ENCODE assay signal across 16 mouse cellular contexts in the genomic region with DNA sequence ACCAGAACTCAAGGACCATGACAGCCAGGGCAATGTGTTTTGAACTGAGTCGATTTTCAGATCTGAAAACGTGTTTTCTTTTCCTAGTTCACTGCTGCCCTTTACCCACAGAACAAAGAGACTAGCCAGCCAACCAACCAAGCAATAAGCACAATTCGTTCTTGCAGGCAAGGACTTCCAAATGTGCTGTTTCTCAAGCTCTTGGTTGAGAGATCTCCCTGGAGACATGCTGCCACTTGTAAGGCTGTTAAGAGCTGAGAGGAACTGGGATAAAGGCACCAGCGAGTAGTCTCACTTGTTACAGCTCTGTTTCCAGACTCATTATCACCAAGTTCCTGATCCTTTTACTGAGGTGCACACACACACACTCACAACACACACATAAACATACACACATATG. TPM values are rescaled to one million over a fixed set of nuclear protein-coding genes. Genes with fewer than 3 reads are reported as not detected.
DNase-seq lines count a peak whose midpoint lies in the region; ATAC-seq and TF ChIP-seq lines count a peak whose summit lies in the region.
"Had no signal": no experiment of that assay in that cellular context is flagged by ENCODE, and none has a peak within 500 bp of the region (broad histone marks: within the 10 kb centered on the region; RNA-seq: fewer than 3 reads in every experiment).

No protein-coding gene starts in this region.

- H3K27ac ChIP-seq in kidney, postnatal 0 days: 0 out of 2 replicates have a peak overlapping the region, but pooled peaks have one; percentile 0
- H3K27ac ChIP-seq: heart, embryonic 15.5 days; liver, embryonic 15.5 days; neural tube, embryonic 15.5 days had no signal

- H3K9me3 ChIP-seq in kidney, postnatal 0 days (replicated peaks; ENCODE audit: low read length): no peaks in the 10 kb centered on the region; the same call in 1 of the 2 replicates
- H3K9me3 ChIP-seq: heart, embryonic 15.5 days; liver, embryonic 15.5 days; neural tube, embryonic 15.5 days had no signal

- no peak overlapping the region for H3K4me3 ChIP-seq in kidney, postnatal 0 days (replicated peaks; ENCODE audit: low read depth, low read length)
- H3K4me3 ChIP-seq: heart, embryonic 15.5 days; liver, embryonic 15.5 days; neural tube, embryonic 15.5 days had no signal

- no peak overlapping the region for H3K9ac ChIP-seq in kidney, postnatal 0 days (ENCODE audit: low read depth, low read length)
- H3K9ac ChIP-seq: heart, embryonic 15.5 days; liver, embryonic 15.5 days; neural tube, embryonic 15.5 days had no signal

- no peak overlapping the region for H3K4me2 ChIP-seq in kidney, postnatal 0 days (ENCODE audit: low read length)
- H3K4me2 ChIP-seq: heart, embryonic 15.5 days; liver, embryonic 15.5 days; neural tube, embryonic 15.5 days had no signal

- no peak for TF ChIP-seq CTCF in kidney, postnatal 0 days (IDR thresholded peaks at IDR 0.05; ENCODE audit: low read depth)

- no peaks in the 10 kb centered on the region for H3K27me3 ChIP-seq in kidney, postnatal 0 days (ENCODE audit: insufficient read depth, low read length)
- H3K27me3 ChIP-seq: heart, embryonic 15.5 days; liver, embryonic 15.5 days; neural tube, embryonic 15.5 days had no signal

- WGBS in kidney, postnatal 0 days: 36% methylated on average over 4 of the region's 4 CpGs

- H3K4me1 ChIP-seq in kidney, postnatal 0 days (replicated peaks; ENCODE audit: insufficient read depth, low read length): 0 out of 2 replicates have a peak, but pooled peaks cover 5% of the 10 kb centered on the region
- H3K4me1 ChIP-seq: heart, embryonic 15.5 days; liver, embryonic 15.5 days; neural tube, embryonic 15.5 days had no signal

- no peak for ATAC-seq in kidney, postnatal 0 days (replicated peaks; ENCODE audit: low FRiP score, low read depth)

- peak; percentile 45 for DNase-seq in adrenal gland, postnatal 14 days
- no peak for DNase-seq in adrenal gland, postnatal 25 days
- peak; percentile 15 for DNase-seq in testis, postnatal 14 days (ENCODE audit: low spot score)
- DNase-seq in testis, postnatal 10 days (ENCODE audit: low spot score): no peak
- DNase-seq in kidney, postnatal 0 days (ENCODE audit: low spot score): no peak
- peak; percentile 25 for DNase-seq in skeletal muscle tissue, adult 2 months (ENCODE audit: low read depth, low spot score)
- DNase-seq in layer of hippocampus, postnatal 10 days (ENCODE audit: low spot score in 2 of 2): no peak
- no peak for DNase-seq in liver
- DNase-seq: cerebellum, adult 18-20 months; layer of hippocampus, adult 9-11 months; left cerebral cortex, postnatal 4 days; lung, postnatal 4 days; right cerebral cortex, adult 18-20 months had no signal

- H3K36me3 ChIP-seq in kidney, postnatal 0 days (ENCODE audit: insufficient read depth, low read length): no peaks in the 10 kb centered on the region
- H3K36me3 ChIP-seq: heart, embryonic 15.5 days; liver, embryonic 15.5 days; neural tube, embryonic 15.5 days had no signal

RNA-seq across cellular contexts. Expression of a gene that starts 45.6 kb away (rescaled TPM):
- total RNA-seq in adrenal gland, postnatal 14 days (2021): 145 and 150 TPM in 2 replicates
- 69.6 and 85.8 TPM in 2 replicates for total RNA-seq in adrenal gland, postnatal 25 days (2021)
- polyA plus RNA-seq in kidney, postnatal 0 days (2015; fragmentation: Nextera tagmentation; extraction: Ambion mirVana): 54.7 and 59.5 TPM in 2 replicates
- total RNA-seq in layer of hippocampus, postnatal 10 days (2021): 10 to 100 TPM; 38.1 to 44.5 TPM

Comparison
In these comparisons a context has a peak if more than half of its experiments do, and no peak if none do; other contexts are left out.
1. DNase-seq: peak in adrenal gland, postnatal 14 days (single experiment), testis, postnatal 14 days (single experiment) and skeletal muscle tissue, adult 2 months (single experiment); none in adrenal gland, postnatal 25 days (single experiment), testis, postnatal 10 days (single experiment), kidney, postnatal 0 days (single experiment), layer of hippocampus, postnatal 10 days (0 of 2) and liver (single experiment).